Mouse (Mus musculus) spleen, postnatal 36 days (tissue): ENCODE measurements around the gene Cep85l.
A peak's percentile ranks its signal among the peaks of the same experiment; 100 is the strongest.

Source experiments
- DNase-seq, 2 experiments: peaks; one replicate each; pipeline ENCODE4 v3.0.0; 2022; ENCODE audit warnings: low spot score in 2 of 2, mixed read lengths in 1 of 2

The Cep85l gene

DNA sequence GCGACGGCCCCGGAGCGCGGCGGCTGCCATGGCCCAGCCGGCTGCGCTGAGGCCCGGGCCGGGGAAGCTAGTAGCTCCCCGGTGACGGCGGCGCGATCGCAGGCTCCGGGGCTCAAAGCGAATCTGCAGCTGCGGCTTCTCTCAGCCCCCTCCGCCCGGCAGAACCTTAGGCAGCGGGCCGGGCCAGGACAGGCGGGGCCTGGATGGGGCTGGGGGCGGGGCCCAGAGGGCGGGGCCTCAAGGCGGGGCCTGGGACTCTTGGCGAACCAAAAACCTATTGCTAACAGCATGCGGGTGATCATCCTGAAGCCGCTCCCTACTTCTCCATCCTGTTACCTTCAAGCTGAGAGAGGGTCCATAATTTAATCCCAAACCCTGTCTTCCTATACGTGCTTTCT, at the start of gene Cep85l:
Cep85l (minus strand) TSS at position 239 of the 398 bp plus-strand sequence.
- peak; percentile 82 to 84 for DNase-seq

GRCm38 (mm10) chr10:53428695-53429447, 49.1 kb upstream of the Cep85l start:
- no peak for DNase-seq

- DNase-seq = no peak
These were observed 46.8 kb upstream of the Cep85l start for GRCm38 (mm10) chr10:53426524-53426923.

GRCm38 (mm10) chr10:53423091-53423490, 43.3 kb upstream of the Cep85l start:
- DNase-seq = no peak

- no peak for DNase-seq
These were observed 42.5 kb upstream of the Cep85l start for GRCm38 (mm10) chr10:53422206-53422605.

DNA sequence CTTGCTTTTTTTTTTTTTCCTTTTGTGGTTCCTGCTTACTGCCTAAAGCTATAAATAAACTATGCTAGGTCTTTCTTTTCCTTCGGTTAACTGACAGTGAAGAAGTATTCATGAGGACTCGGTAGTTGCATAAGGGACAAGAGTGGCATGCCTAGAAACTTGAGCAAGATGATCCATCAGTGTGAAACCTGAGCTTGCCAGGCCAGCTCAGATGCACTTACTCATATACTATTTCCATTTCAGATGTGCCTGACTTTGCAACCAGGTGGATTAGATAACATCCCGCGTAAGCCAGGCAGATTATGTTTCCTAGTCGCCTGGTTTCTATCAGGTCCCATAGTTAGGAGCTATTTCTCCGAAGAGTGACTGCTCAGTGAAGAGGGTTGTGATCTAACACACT, 41.9 kb upstream of the Cep85l start:
- DNase-seq = no peak

GRCm38 (mm10) chr10:53420069-53420468, 40.3 kb upstream of the Cep85l start:
- no peak for DNase-seq

- DNase-seq = no peak
These were observed 39.6 kb upstream of the Cep85l start for GRCm38 (mm10) chr10:53419139-53419935.

- DNase-seq = no peak
These were observed 37.3 kb upstream of the Cep85l start for GRCm38 (mm10) chr10:53417015-53417414.

DNA sequence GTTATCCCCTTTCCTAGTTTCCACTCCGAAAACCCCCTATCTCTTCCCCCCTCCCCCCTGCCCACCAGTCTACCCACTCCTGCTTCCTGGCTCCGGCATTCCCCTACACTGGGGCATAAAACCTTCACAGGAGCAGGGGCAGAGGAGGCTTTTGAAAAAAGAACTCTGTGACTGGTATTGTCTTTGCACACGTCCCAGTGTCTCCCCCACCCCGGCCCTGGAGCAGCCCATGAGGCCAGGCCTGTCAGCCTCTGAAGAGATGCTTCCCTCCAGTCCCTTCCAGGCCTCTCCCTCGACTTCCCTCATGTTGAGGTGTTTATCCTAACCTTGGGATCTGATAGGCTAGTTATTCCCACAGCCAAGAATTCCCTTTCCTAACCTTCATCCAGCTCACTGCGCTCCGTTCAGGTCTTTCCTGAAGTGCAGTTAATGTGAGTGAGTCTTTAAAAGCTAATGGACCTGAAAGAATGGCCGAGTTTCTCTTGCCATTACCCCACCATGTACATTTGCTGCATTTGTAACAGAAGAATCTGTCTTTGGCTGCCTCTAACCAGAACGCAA, 36.5 kb upstream of the Cep85l start:
- DNase-seq = no peak

GRCm38 (mm10) chr10:53415252-53415651, 35.5 kb upstream of the Cep85l start:
- DNase-seq = no peak

DNA sequence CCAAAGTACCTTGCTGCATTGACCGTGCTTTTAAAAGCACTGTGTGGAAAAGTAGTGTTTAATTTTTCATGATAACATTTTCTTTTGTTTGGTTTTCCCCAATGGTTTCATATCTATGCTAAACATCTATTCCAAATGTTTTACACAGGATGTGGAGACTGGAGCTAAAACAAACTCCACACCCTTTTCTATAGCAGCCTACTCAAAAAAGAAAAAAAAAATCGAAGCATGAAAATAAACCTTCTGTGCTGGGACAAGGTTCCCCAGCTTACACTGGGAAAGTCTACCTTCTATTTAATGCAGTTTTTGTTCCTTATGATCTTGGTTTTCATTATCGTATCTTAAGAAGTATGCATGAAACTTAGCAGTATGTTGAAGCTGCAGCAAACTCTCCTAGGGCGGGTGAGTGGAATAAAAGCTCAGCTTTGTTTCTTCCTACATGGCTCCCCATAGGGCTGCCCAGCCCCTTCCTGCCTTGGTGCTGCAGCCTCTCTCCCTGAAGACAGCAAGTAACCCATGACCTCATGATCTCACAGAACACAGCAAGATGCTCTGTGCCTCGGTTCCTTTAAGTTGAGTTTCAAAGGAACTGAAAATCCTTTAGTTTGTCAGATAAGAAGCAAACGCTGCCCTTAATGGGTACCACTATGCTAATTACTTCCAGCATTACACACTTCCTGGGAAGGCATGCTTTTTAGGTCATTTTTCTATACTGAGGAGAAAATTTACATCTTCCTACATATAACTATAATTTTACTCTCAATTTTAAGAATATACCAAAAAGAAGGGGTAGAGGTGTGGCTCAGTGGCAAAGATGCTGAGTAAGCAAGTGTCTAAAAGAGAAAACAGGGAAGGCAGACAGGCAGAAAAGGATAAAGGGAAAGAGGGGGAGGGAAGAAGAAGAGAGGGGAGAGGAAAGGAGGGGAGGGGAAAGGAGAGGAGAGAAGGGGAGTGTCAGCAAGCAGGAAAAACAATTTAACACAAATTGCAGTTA, 34.6 kb upstream of the Cep85l start:
- DNase-seq = no peak

- DNase-seq = no peak
These were observed 33.2 kb upstream of the Cep85l start for GRCm38 (mm10) chr10:53412936-53413335.

GRCm38 (mm10) chr10:53412165-53412564, 32.4 kb upstream of the Cep85l start:
- DNase-seq = no peak

GRCm38 (mm10) chr10:53410831-53411230, 31.1 kb upstream of the Cep85l start:
- no peak for DNase-seq

- no peak for DNase-seq
These were observed 27.7 kb upstream of the Cep85l start for GRCm38 (mm10) chr10:53407422-53407821.

GRCm38 (mm10) chr10:53406845-53407244, 27.1 kb upstream of the Cep85l start:
- DNase-seq = no peak

- DNase-seq = no peak
These were observed 22.5 kb upstream of the Cep85l start for GRCm38 (mm10) chr10:53402293-53402692.

DNA sequence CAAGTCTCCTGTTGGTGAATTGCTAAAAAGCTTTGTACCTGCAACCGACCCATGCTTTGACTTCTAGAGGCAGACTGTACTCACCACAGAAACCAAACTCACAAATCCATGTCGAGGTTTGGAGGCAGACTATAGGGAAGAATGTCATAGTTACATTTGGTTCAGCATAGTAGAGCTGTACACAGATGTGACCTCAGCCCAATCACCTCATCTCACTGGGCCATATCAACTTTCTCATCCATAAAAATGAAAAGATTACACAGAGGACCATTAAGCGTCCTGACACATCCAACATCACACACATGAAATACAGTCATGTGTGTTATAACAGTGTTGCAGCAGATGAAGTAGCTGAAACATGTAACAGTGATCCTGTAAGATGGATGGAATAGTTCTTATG, 19.3 kb upstream of the Cep85l start:
- DNase-seq = no peak

DNA sequence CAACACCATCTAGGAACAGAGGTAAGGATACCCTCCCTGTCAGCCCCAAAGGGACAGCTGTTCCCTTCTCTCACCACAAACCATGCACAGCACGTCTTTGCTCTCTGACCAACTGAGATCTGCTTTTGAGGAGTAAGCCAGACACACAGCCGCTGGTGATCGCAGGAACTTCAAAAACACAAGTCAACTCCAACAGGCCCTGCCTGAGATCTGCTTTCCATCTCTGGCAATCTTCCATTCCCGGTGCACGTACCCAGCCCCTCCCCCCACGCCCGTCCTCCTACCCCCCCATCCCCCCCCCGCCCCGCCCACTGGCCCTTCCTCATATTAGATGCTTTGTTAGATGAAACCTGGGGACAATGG, 18.8 kb upstream of the Cep85l start:
- DNase-seq = no peak

DNA sequence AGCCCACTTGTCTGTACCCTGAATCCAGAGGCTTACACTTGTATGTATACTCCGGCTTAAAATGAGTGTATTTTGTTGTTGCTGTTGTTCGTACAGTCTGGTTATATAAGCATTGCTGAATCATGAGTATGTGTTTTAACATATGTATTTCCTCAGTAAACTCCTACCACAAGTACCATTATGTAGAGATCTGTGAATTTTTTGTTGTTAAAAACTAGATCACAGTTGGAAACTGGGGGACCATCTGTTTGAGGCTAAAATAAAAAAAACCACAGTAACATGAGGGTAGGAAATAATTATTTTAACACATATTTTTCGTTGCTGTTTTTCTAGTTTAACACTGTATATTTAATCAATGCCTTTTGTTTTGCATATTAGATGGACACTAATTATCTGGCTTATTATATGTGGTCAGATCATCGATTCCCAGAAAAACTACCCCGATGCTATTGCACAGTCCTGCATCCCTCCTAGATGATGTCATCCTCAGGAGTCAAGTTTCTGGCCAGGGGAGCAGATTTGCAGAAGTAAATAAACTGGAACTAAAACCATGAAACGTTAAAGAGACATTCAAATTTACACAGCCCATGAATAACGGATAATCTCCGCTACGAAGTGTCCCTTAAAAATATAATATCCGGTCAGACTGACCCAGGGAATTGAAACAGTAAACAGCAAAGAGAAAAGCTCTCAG, 18.2 kb upstream of the Cep85l start:
- DNase-seq = no peak
